Mouse (Mus musculus) monocyte, adult 59 days (primary cell): ENCODE results near the gene Lsm3. TPM values are rescaled to one million over a fixed set of nuclear protein-coding genes. Genes with fewer than 3 reads are reported as not detected.

Experiments
- total RNA-seq, 2 experiments: library from RNA; stranded (reverse); gene quantifications; one replicate each; pipeline ENCODE4 v1.2.4; 2023

Lsm3 gene
- total RNA-seq = 10 to 100 TPM; 36.4 to 48.1 TPM

DNA sequence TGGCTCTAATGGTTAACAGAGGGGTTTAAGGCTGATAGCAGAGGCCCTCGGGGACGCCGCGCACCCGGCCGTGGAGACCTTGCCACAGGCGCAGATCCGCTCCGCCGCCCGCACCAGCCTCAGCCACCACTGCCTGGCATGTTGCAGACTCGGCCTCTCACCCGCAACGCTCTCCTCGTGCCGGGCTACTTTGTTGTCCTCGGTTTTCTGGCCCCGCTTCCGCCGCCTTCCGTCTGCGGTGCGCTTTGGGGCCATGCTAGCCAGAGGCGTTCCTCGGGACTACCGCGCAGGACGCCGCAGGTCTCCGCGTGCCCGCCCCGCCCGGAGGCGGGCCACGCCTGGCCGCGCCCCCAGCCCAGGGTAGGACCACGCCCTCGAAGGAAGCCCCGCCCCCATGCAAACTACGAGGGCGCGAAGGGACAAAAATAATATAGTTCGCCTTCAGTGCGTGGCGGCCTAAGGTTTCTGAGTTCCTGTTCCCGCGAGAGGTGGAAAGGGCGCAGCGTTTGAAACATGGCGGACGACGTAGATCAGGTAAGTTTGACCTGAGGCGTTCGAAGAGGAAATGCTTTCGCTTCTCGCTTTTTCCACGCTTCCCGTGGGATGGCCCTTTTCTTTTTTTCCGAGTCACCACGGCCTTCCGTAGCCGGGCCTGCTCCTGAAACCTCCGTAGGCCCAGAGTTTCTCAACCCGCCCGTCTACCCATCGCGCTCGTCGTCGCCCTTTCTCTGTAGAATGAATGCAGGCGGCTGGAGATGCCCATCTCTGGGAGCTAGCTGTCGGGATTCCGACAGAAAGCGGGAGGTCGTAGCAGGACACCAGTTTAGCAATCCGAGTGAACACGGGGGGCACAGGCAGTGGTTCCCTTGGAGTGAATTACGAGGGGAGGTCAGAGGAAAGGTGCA, at the start of gene Lsm3, which contains the start of gene Xpc:
Lsm3 (plus strand) TSS at position 384 of the 905 bp plus-strand sequence.
Xpc (minus strand) TSS at position 344 of the 905 bp plus-strand sequence.

DNA sequence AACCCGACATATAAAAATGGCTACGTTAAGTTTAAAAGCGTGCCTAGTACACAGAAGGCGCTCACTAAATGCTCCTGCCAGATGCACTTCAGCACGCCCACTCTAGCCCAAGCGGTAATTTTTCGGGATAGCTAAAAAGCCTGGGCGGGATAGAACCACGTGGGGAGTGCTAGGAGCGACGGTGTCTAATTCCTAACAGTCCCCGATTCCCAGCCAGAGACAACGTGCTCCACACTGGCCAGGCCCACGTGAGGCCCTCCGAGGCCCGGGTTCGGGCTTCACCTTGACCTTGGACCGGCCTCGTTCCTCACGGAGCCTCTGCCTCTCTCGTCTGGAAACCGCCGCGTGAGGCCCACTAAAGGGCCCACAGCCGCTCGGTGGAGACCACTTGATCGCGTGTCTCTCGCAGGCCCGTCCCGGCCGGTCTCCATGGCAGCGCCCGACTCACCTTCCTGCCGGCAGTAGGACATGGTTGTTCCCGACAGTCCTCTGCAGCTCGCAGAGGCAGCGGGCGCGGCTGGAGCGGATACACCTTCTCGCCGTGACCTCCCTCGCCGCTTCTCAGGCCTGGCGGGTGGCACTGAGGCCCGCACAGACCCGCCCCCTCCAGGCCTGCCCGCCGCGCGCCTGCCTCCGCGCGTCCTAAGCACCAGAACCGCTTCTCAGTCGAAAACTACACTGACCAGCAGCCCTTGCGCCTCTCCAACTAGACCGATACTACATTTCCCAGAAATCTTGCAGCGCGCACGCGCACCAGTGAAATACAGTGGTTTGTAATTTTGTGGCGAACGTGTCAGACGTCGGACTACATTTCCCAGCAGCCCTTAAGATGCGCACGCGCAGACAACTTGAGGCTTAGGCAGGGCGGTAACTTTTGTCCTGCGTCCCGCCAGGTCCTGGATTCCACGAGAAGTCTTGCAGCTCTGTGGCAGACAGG, 42.6 kb upstream of the Lsm3 start, which contains the start of the genes Chchd4 and Tmem43:
Chchd4 (minus strand) TSS at position 679 of the 937 bp plus-strand sequence.
Tmem43 (plus strand) TSS at position 836 of the 937 bp plus-strand sequence.

Other genes starting within 250 kb of the Lsm3 start
- gene Wnt7a, start 104.6 kb upstream of the Lsm3 start, total RNA-seq = not detected
- gene Chchd4, start 42.4 kb upstream of the Lsm3 start, total RNA-seq = 1 to 10 TPM; 5.4 to 8.5 TPM
- gene Tmem43, start 42.2 kb upstream of the Lsm3 start, total RNA-seq = 100 to 1,000 TPM; 108 to 110 TPM
- 10 to 100 TPM; 19.8 to 22.6 TPM for gene Xpc, start within 50 bp of the Lsm3 start, total RNA-seq
- gene Slc6a6, start 168.1 kb downstream of the Lsm3 start, total RNA-seq = 100 to 1,000 TPM; 300 to 331 TPM